In the genomic region with DNA sequence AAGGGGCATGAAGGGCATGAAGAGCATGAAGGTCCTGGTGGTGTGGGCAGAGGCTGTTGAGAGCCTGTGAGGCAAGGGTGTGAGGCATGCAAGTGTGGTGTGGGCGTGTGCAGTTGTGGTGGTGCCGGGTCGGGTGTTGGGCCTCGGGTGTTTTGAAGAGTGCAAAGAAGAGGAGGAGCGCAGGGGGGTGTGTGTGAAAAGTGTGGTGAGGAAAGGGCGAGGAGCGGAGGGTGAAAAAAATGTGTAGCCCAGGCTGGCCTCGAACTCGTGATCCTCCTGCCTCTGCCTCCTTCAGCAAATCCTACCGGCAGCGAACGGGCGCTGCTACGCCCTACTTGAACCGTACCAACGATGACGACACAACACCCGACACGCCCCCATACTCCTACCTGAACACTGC, we compare ENCODE assay signal across 8 mouse cellular contexts. TPM values are rescaled to one million over a fixed set of nuclear protein-coding genes. Genes with fewer than 3 reads are reported as not detected.
DNase-seq lines count a peak whose midpoint lies in the region; ATAC-seq and TF ChIP-seq lines count a peak whose summit lies in the region.
"Not testable (repeated sequence)": the region's sequence is repeated elsewhere in the genome, so short reads cannot be mapped to it uniquely, and the experiment has no call there.

No protein-coding gene starts in this region.

- H3K4me3 ChIP-seq in heart, embryonic 14.5 days (ENCODE audit: control insufficient read depth in 1 of 2, insufficient read depth in 1 of 2, low read depth in 1 of 2, low read length in 2 of 2); lung, adult 2 months (replicated peaks; ENCODE audit: extremely low read depth, low read depth, low read length); midbrain, embryonic 16.5 days (ENCODE audit: low read depth, low read length): not testable (repeated sequence)

- H3K27me3 ChIP-seq in heart, embryonic 14.5 days (ENCODE audit: control insufficient read depth, insufficient read depth, low read length); midbrain, embryonic 16.5 days (ENCODE audit: control insufficient read depth, insufficient read depth, low read depth, low read length): not testable (repeated sequence)

- H3K9me3 ChIP-seq in heart, embryonic 14.5 days (ENCODE audit: control insufficient read depth, low read length); midbrain, embryonic 16.5 days (replicated peaks; ENCODE audit: control insufficient read depth, low read length, poor library complexity, severe bottlenecking): not testable (repeated sequence)

- ATAC-seq in erythroid progenitor cell, adult 5-6 weeks (replicated peaks; ENCODE audit: low FRiP score, poor library complexity, severe bottlenecking), result peak; percentile 77
- not testable (repeated sequence) for ATAC-seq in heart, embryonic 14.5 days (ENCODE audit: insufficient number of reproducible peaks, insufficient read depth, low FRiP score, low read depth)
- 0 out of 2 replicates have a peak, but pooled peaks have one; percentile 36 for ATAC-seq in midbrain, embryonic 16.5 days

- H3K4me1 ChIP-seq in heart, embryonic 14.5 days (ENCODE audit: control insufficient read depth in 2 of 2, insufficient read depth in 2 of 2, low read length in 2 of 2); lung, adult 2 months (ENCODE audit: control insufficient read depth, insufficient read depth, low read length); midbrain, embryonic 16.5 days (ENCODE audit: control insufficient read depth, insufficient read depth, low read length): not testable (repeated sequence)

- H3K4me2 ChIP-seq in heart, embryonic 14.5 days (ENCODE audit: low read length), result peak overlapping the region; percentile 44; the same call in 1 of the 2 replicates
- peak overlapping the region; percentile 34; the same call in 1 of the 2 replicates for H3K4me2 ChIP-seq in midbrain, embryonic 16.5 days (ENCODE audit: low read length)

- TF ChIP-seq POLR2A in lung, adult 2 months (IDR thresholded peaks at IDR 0.05; ENCODE audit: borderline replicate concordance, extremely low read depth, low read depth, low read length), result not testable (repeated sequence)

- not testable (repeated sequence) for H3K9ac ChIP-seq in heart, embryonic 14.5 days (ENCODE audit: low read length); midbrain, embryonic 16.5 days (ENCODE audit: low read depth, low read length)

- DNase-seq in CD4-positive helper T cell, adult 2 months (ENCODE audit: low read depth, low spot score), result peak; percentile 51
- DNase-seq in cerebellum, adult 11-12 months, result peak; percentile 64
- DNase-seq in kidney, adult 9 months, result peak; percentile 20
- peak; percentile 5 for DNase-seq in lung, adult 2 months
- DNase-seq in testis, postnatal 14 days (ENCODE audit: low spot score), result peak; percentile 4

- not testable (repeated sequence) for H3K36me3 ChIP-seq in heart, embryonic 14.5 days (ENCODE audit: control insufficient read depth, insufficient read depth, low read length); midbrain, embryonic 16.5 days (ENCODE audit: control insufficient read depth, insufficient read depth, low read length)

- TF ChIP-seq CTCF in lung, adult 2 months (IDR thresholded peaks at IDR 0.05; ENCODE audit: insufficient read depth, low read length), result not testable (repeated sequence)

- WGBS in heart, embryonic 14.5 days, result 56% methylated on average over 8 of the region's 19 CpGs
- 36% methylated on average over 8 of the region's 19 CpGs for WGBS in lung, adult 2 months
- WGBS in midbrain, embryonic 16.5 days, result 67% methylated on average over 8 of the region's 19 CpGs

- not testable (repeated sequence) for H3K27ac ChIP-seq in heart, embryonic 14.5 days (replicated peaks in 1 of 2; ENCODE audit: control insufficient read depth in 1 of 2, insufficient read depth in 1 of 2, low read depth in 2 of 2, low read length in 2 of 2); midbrain, embryonic 16.5 days (ENCODE audit: low read length)

RNA-seq across cellular contexts. Expression of a gene that starts 41.5 kb away (rescaled TPM):
- 16.9 and 31.9 TPM in 2 replicates for total RNA-seq in erythroid progenitor cell, adult 5-6 weeks (2015; ENCODE audit: low replicate concordance)
- 28.1 and 34.0 TPM in 2 replicates for total RNA-seq in erythroid progenitor cell, adult 5-6 weeks (2017; ENCODE audit: low replicate concordance)
- polyA plus RNA-seq in heart, embryonic 14.5 days (2014; fragmentation: Nextera tagmentation; extraction: Ambion mirVana), result 149 TPM in 2 replicates
- polyA plus RNA-seq in lung, adult 2 months (2012; rRNA removed), result 24.6 and 40.1 TPM in 2 replicates
- 147 and 150 TPM in 2 replicates for polyA plus RNA-seq in midbrain, embryonic 16.5 days (2015; fragmentation: Nextera tagmentation; extraction: Ambion mirVana)

RNA-seq across cellular contexts. Expression of a gene that starts 58.9 kb away (rescaled TPM):
- total RNA-seq in erythroid progenitor cell, adult 5-6 weeks (2015; ENCODE audit: low replicate concordance), result not detected in 2 replicates
- not detected in 2 replicates for total RNA-seq in erythroid progenitor cell, adult 5-6 weeks (2017; ENCODE audit: low replicate concordance)
- 1.0 and 1.4 TPM in 2 replicates for polyA plus RNA-seq in heart, embryonic 14.5 days (2014; fragmentation: Nextera tagmentation; extraction: Ambion mirVana)
- polyA plus RNA-seq in lung, adult 2 months (2012; rRNA removed), result 0.16 and 0.26 TPM in 2 replicates
- polyA plus RNA-seq in midbrain, embryonic 16.5 days (2015; fragmentation: Nextera tagmentation; extraction: Ambion mirVana), result 19.5 and 20.9 TPM in 2 replicates

Comparison
In these comparisons a context has a peak if more than half of its experiments do, and no peak if none do; other contexts are left out.
1. DNase-seq: peak in every context shown above with its lines; median percentile 64 in cerebellum, adult 11-12 months; 51 in CD4-positive helper T cell, adult 2 months; 20 in kidney, adult 9 months; 5 in lung, adult 2 months; 4 in testis, postnatal 14 days.